Mouse (Mus musculus): ENCODE data around the gene Ttc29.
A peak's percentile ranks its signal among the peaks of the same experiment; 100 is the strongest.

Gene Ttc29

DNA sequence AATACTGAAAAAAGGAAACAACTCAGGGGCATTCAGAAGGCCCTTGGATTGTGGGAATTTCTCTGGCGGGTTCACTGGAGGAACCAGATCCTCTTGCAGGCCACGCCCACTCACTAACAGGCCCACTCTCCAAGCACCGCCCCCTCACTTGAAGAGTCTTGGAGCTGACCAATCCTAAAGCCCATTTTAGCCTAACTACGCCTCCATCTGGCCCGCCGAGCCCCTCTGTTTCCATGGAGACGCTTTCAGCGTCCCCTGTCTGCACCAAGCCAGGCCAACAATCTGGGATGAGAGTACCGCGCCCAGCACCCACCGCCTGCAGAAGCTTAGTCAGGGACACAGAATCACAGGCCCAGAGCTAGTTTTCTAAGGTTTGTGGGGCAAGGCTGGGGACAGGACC is at the start of gene Ttc29:
Ttc29 (plus strand) TSS at position 224 of the 400 bp plus-strand sequence.
- no peak for ATAC-seq (ENCODE audit: insufficient number of reproducible peaks, low FRiP score, low TSS enrichment)

DNA sequence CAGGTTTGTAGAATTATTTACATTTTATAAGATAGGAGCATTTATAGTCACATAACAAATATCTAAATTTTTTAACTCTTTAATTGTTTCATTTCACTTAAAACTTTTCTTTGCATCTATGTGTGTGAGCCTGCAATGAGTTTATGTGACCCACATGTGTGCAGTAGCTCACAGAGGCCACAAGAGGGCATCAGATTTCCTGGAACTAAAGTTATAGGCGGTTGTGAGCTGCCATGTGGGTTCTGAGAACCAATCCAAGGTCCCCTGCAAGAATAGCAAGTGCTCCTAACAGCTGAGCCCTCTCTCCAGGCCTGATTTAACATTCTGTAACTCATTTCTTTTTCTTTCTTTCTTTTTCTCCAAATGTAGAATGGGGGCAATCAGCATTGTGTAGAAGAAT is 41.7 kb upstream of the Ttc29 start:
- ATAC-seq (ENCODE audit: insufficient number of reproducible peaks, low FRiP score, low TSS enrichment): no peak

GRCm38 (mm10) chr8:78182654-78183053 is 30.4 kb upstream of the Ttc29 start:
- ATAC-seq (ENCODE audit: insufficient number of reproducible peaks, low FRiP score, low TSS enrichment): no peak

GRCm38 (mm10) chr8:78183414-78183813 is 29.7 kb upstream of the Ttc29 start:
- ATAC-seq (ENCODE audit: insufficient number of reproducible peaks, low FRiP score, low TSS enrichment): no peak

GRCm38 (mm10) chr8:78187087-78187486 is 26.0 kb upstream of the Ttc29 start:
- ATAC-seq (ENCODE audit: insufficient number of reproducible peaks, low FRiP score, low TSS enrichment): no peak

GRCm38 (mm10) chr8:78204229-78204628 is 8.9 kb upstream of the Ttc29 start:
- no peak for ATAC-seq (ENCODE audit: insufficient number of reproducible peaks, low FRiP score, low TSS enrichment)

- no peak for ATAC-seq (ENCODE audit: insufficient number of reproducible peaks, low FRiP score, low TSS enrichment)
These were observed 2.7 kb upstream of the Ttc29 start for GRCm38 (mm10) chr8:78210424-78210823.

DNA sequence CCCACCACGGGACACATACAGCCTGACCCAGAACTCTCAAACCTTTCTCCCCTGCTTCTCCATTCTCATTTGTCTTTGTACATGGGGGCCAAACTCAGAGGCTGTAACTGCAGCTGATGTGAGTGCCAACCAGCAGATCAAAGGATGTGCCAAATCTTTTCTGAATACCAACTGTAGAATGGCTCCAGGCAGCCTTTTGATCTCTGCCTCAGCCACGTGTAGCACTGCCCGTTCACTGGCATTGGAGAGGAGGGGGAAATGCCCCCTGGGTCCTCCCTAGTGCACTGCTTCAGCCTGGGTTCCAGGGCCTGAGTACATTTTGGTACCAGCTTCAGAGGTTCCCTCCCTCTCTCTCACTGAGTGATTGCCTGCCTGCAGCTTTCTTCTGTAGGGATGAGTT is 1.5 kb downstream of the Ttc29 start:
- no peak for ATAC-seq (ENCODE audit: insufficient number of reproducible peaks, low FRiP score, low TSS enrichment)

DNA sequence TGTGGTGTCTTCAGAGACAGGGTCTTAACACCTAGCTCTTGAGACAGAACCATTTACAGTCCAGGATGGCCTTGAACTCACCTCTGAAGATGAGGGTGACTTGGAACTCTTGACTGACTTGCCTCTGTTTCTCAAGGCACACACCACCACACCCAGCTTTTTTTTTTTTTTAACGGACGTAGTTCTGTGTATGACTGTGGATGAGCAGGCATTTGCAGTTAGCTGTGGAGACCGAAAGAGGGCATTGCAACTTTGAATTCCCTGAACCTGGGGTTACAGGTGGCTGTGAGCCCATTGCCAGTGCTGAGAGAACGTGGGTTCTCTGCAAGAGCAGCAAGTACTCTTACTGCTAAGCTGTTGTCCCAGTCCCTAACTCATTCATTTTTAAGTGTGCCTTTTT is 13.0 kb downstream of the Ttc29 start:
- no peak for ATAC-seq (ENCODE audit: insufficient number of reproducible peaks, low FRiP score, low TSS enrichment)

GRCm38 (mm10) chr8:78230721-78231120 is 17.6 kb downstream of the Ttc29 start:
- ATAC-seq (ENCODE audit: insufficient number of reproducible peaks, low FRiP score, low TSS enrichment): no peak

DNA sequence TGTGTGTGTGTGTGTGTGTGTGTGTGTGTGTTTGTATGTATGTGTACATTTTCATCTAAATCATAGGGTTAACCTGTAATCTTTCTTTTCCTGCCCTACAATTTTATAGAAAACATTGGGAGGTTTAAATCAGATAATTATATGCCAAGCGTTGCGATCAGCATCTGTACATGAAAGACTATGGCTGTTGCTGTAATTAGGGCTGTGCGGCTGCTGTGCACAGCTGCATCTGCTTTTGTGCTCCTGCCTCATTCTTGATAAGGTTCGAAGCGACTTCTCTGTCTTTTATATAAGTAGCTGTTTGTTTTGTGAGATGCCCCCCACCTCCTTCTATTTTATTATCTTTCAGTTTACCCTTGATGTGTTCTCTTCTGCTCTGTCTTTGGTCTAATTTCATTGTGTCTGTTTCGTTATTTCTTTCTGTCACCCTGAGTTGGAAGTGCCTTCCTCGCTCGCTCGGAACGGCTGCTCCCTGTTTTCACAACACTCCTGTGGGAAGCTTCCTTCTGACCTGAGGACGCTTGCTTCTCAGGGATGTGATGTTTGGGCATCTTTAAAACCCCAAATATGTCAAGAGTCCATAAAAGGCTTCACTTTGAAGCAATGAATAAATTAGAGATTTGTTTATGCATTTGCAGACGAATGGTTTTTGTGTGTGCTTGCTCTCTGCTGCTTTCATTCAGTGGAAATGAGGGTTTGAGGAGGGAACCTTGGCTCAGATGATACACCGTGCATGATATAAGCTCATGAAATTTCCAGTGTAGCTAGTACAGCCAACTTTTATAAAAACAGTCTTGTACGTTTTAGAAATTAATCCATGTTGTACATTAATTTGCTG is 20.0 kb downstream of the Ttc29 start:
- no peak for ATAC-seq (ENCODE audit: insufficient number of reproducible peaks, low FRiP score, low TSS enrichment)

- ATAC-seq (ENCODE audit: insufficient number of reproducible peaks, low FRiP score, low TSS enrichment): 0 out of 2 replicates have a peak, but pooled peaks have one; percentile 69
These were observed 20.7 kb downstream of the Ttc29 start for GRCm38 (mm10) chr8:78233708-78234201.

DNA sequence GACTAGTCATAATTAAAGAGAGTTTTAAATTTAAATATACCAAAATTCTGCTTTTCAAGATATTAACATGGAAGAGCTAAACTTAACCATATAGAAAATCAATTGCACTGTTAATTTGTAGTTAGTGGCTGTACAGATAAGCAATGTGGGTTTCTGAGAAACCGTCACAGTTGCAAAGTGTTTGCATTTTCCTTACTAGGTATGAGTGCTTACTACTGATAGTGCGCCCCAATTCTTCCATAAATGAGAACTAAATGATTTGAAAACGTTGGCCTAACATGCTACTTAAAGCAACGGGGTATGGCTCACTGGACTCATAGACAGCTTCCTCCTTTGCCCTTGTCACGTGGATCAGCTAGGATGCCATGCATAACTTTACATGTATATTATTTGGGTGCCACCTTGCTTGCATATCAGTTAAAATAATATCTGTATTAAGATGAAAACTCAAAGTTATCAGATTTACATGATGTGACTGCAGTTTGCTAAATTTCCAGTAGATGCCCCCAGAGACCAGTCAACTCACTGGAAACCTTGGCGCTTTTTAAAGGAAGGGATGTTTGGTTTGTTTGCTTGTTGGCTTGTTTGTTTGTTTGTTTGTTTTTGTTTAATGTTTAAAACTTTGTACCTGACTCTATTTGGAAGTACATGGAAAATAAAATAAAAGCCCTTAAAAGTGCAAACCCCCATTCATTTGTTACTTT is 25.0 kb downstream of the Ttc29 start:
- no peak for ATAC-seq (ENCODE audit: insufficient number of reproducible peaks, low FRiP score, low TSS enrichment)

GRCm38 (mm10) chr8:78251115-78251514 is 38.0 kb downstream of the Ttc29 start:
- no peak for ATAC-seq (ENCODE audit: insufficient number of reproducible peaks, low FRiP score, low TSS enrichment)

- peak; percentile 85 for ATAC-seq (ENCODE audit: insufficient number of reproducible peaks, low FRiP score, low TSS enrichment)
These were observed 41.3 kb downstream of the Ttc29 start for GRCm38 (mm10) chr8:78254374-78254773.

- no peak for ATAC-seq (ENCODE audit: insufficient number of reproducible peaks, low FRiP score, low TSS enrichment)
These were observed 41.9 kb downstream of the Ttc29 start for GRCm38 (mm10) chr8:78255011-78255410.

DNA sequence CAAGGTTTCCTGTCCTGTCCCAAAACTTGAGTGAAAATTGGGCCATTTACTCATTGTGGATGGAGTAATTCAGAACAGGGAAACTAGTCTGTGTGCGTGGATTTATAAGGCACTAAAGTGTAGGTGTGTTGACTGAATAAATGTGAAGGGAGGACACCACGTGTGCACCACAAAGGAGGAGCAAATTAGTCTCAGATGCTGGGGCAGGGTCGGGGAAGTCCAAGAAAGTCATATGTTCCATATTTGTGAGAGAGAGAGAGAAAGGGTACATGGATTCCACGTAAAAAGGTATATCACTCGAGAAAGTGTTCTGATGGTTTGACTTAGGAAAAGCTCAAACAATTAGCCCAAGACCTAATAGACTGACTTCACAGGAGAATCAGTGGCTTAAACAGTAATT is 52.4 kb downstream of the Ttc29 start:
- ATAC-seq (ENCODE audit: insufficient number of reproducible peaks, low FRiP score, low TSS enrichment): no peak

DNA sequence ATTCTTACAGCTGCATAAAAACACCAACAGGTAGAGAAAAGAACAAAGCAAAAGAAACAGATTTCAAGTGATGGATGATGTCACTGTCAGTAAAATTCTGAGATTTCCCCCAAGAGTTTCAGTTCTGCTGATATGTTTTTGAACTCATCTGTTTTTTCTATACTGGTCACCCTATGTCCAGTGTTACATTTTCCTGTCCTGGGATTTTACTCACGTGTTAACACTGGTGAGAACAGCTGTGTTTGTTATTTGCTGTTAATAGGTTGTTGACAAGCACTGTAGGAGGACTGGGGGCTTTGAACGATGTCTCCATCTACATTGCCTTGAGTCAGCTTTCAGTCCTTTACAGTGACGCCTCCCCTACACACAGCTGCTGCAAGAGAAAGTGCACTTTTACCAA is 53.1 kb downstream of the Ttc29 start:
- ATAC-seq (ENCODE audit: insufficient number of reproducible peaks, low FRiP score, low TSS enrichment): no peak

GRCm38 (mm10) chr8:78267894-78268411 is 54.9 kb downstream of the Ttc29 start:
- no peak for ATAC-seq (ENCODE audit: insufficient number of reproducible peaks, low FRiP score, low TSS enrichment)

DNA sequence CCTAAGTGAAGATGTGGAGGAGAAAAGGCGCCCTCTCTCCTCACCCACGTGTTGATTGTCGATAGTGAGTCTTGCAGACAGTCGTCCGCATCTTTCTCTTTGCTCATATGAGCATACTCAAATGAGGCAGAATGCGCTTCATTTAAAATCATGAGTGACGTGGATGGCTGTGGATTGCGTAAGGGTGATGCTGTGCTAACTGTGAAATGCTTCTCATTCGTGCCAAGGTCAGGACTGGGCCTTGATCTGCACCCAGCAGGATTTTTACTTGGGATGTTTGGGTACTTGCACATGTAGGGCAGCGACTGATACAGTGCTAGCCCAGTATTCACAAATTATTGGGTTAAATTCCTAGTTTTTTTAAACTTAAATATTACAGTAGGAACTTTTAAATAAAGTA is 56.2 kb downstream of the Ttc29 start:
- ATAC-seq (ENCODE audit: insufficient number of reproducible peaks, low FRiP score, low TSS enrichment): no peak

DNA sequence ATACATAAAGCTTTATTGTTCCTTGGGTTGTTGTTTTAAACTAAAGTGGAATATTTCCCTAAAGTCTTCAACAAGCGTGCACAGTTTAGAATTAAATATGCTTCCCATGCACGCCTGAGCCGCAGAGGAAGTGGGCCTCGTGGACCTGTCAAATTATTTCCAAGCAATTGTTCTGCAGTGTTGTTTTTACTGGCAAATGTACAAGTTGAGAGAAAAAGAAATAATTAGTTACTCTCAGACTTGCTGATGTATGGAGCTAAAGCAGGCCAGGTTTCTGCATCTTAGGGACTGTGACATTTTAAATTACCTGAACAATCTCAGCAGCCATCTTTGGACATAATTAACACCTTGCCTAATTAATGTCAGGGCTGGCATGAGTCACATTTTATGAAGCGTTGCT is 58.3 kb downstream of the Ttc29 start:
- ATAC-seq (ENCODE audit: insufficient number of reproducible peaks, low FRiP score, low TSS enrichment): no peak
